Mouse (Mus musculus): ENCODE results near the gene Cryge.
A peak's percentile ranks its signal among the peaks of the same experiment; 100 is the strongest.
"Not testable (repeated sequence)": the region's sequence is repeated elsewhere in the genome, so short reads cannot be mapped to it uniquely, and the experiment has no call there.

Cryge gene

DNA sequence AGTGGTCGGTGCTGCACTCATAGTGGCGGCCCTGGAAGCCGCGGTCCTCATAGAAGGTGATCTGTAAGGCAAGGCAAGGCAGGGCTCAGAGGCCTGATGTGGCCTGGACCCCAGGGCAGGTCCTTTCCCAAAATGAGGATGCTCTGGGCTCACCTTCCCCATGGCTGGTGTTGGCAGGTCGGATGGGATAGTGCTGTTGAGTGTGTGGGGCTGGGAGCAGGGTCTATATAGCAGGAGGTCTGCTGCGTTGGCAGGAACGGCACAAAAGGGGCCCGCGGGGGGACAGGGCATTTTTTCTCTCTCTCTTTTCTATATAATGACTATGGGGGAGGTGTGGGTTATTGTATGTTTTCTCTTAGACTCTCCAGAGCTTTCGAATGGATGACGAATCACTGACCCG lies at the start of gene Cryge:
TSS of gene Cryge (minus strand) at position 198 of the 400 bp plus-strand sequence.
- DNase-seq, result not testable (repeated sequence)

DNA sequence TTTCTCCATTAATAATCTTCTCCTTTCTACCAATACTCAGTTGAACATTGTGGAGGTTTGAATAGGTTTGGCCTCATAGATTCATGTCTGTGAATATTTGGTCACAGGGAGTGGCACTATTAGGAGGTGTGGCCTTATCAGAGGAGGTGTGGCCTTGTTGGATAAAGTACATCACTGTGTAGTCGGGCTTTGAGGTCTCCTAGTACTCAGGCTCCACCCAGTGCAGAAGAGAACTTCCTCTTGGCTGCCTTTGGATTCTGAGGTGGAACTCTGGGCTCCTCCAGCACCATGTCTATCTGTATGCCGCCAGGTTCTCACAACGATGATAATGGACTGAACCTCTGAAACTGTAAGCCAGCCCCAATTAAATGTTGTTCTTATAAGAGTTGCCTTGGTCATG lies 46.0 kb upstream of the Cryge start:
- no peak for DNase-seq

DNA sequence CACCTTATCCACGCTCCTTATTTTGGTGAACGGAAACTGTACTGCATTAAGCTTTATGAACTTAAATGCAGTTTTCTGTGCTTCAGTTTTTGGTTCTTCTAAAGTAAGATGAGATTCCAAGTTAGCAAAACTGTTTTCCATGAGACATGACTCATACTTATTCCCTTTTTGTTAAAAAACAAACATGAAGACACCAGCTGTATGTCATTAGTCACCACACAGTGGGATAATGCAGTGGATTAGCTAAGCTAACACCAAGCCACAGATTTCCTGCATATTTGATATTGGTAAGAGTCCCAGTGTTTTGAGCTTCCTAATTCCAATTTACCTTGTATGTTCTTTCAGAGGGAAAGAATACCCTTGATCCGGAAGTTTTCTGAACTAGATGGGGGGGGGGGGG lies 40.6 kb upstream of the Cryge start:
- no peak for DNase-seq

DNA sequence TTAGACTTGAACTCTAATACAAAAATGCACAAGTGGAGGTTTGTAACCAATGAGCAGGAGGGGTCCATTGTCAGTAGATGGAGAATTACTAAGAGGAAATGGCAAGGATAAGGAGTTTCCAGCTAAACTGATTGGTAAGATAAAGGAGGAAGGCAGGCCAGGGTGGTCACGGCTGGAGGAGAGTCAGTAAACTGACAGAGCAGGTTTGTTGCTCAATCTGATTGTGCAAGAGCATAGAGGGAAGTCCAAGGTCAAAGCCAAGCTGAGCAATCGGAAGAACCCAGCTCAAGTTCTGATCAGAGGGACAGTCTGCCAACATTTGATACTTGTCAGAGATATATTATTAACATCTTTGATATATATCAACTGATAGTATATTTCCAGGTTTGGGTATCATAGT lies 39.4 kb upstream of the Cryge start:
- DNase-seq, result peak; percentile 64 to 81

DNA sequence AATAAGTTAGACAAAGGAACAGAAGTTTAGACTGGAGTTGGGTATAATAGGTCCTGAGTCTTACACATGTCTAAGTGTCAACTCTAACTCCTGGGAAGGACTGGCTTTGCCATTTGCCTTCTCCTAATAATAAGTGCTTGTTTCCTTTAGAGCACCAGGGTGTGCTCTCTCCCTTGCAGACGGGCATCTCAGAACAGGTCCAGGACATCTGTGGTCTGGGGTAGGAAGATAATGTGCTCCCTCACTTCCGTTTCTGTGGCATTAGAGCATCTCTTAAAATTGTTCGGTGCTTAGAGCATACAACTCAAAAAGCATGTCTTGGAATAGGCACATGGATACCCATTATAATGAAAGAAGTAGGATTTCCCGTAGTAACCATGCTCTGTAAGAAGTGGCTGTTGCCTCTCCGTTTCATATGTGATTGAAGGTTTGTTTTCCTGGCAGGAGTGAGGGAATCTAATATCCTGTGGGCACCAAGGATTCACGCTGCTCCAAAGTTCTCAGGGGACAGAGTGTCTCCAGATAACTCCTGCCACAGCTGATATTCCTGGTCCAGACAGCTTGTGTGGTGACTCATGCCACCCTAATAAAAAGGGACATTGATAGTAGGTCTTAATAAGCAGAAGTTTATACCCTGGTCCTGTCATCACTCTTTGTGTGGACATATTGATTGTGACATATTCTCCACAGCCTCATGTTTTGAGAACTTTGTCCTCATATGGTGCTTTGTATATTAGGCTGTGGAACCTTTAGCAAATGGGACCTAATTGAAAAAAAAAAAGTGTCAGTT lies 37.8 kb upstream of the Cryge start:
- no peak for DNase-seq

DNA sequence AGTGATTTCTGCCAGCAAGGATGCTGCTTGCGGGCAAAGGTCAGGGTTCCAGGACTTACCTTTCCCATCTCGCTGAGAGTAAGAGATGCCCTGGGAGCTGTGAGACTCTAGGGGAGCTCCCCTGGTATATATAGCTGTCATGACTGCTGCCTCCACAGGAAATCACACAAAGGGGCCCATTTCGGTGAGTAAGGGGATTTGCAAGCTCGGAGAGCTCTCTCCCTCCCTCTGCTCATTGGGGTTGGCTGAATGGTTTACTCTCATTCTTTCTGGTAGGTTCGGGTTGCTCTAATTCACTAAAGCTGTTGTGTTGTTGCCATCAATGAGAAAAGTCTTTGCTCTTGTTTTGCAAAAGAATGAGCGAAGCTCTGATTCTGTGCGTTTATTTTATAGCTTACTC lies 31.2 kb upstream of the Cryge start, which contains the start of gene Crygb:
TSS of gene Crygb (minus strand) at position 101 of the 400 bp plus-strand sequence.
- no peak for DNase-seq

DNA sequence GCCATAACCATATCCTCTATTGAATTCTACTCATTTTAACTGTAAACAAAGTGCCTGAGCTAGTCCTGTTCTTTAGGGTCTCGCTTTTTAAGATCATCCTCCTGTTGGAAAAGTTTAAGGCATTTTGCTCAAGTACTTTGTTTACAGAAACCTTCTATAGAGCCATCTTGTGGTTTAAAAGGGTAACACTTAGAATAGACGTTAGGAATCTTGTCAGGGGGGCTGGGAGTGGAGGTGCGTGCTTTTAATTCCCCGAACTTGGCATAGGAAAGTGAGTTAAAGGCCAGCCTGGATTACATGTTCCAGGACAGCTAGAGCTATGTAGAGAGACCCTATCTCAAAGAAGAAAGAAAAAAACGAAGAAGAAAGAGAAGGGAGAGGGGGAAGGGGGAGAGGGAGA lies 24.7 kb upstream of the Cryge start:
- no peak for DNase-seq

DNA sequence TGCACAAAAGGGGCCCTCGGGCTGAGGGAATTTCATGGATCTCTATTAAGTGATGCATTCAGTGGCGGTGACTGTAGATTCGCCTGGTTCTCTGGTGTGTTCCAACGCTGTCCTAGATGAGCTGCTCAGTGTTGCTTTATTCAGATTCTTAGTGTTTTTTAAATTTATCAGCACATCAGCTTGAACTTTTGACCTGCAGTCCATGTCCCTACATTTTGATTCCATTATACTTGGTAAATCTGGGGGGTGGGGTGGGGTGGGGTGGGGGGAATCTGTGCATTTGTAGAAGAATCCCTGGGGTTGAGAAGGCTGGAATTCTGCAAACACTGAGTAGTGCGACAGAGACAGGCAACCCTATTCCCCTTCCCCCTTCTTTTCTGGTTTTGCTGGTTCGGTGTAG lies 22.6 kb upstream of the Cryge start, which contains the start of gene Crygc:
TSS of gene Crygc (minus strand) at position 101 of the 400 bp plus-strand sequence.
- no peak for DNase-seq

DNA sequence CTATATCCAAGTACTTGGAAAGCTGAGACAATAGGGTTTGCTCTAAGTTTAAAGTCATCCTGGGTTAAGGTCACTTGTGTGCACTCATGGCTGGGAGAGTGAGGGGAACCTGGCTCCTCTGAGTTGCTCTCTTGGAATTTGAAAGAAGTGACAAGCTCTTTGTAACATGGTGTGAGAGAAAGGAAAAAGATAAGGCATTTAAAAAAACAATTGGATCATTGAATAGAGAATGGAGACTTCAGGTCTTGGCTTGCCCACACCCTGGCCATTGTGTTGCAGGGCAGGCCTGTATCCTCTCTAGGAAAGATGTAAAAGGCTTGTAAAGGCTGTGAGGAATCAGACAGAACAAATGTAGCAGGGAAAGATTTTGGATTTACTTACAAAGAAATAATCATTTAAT lies 16.9 kb upstream of the Cryge start:
- DNase-seq, result no peak

DNA sequence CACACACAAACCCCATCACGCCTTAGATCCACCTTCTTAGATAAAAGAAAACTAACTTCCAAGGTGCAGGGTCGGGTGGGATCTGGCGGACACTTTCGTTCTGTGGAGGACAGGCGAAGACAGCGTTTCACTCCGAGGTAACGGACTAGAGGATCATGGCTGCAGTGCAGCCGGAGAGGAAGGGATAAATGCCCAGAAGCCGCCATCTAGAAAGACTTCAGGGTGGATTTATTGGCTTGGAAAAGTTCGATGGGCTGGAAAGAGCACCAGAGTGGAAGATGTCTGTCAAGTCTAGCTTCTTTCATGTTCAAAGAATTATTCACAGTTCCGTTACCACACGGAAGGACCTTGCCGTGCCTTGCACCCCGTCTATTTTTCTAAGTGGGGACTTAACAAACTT lies 13.3 kb upstream of the Cryge start:
- DNase-seq, result no peak

DNA sequence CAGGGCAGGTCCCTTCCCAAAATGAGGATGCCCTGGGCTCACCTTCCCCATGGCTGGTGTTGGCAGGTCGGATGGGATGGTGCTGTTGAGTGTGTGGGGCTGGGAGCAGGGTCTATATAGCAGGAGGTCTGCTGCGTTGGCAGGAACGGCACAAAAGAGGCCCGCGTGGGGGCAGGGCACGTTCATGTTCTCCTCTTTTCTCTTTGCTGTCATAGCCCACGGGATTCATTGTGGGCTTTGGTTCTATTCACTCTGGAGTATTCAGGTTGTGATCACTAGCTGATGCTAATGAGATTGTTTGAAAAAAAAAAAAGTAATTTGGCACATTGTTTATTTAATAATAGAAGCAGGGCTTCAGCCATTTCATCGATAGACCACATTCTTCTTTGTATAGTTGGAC lies 12.4 kb upstream of the Cryge start, which contains the start of gene Crygd:
TSS of gene Crygd (minus strand) at position 101 of the 400 bp plus-strand sequence.
- DNase-seq, result no peak

DNA sequence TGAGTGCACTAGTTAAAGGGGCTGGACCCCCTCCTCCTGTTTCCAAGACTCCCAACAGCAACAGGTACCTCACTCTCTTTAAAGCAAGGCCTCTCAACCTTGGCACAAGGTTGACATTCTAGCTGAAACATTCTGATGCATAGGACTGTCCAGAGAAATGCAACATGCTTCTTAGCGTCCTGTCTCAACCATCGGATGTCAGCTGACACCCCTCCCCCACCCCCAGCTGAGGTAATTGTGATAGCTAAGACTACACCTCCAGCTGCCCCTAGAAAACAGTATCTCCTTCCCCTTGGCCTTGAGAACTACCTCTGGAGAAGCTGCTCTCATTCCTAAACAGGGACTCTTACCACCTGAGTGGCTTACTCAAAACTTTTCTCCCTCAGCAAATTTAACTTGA lies 1.2 kb upstream of the Cryge start:
- DNase-seq, result no peak

DNA sequence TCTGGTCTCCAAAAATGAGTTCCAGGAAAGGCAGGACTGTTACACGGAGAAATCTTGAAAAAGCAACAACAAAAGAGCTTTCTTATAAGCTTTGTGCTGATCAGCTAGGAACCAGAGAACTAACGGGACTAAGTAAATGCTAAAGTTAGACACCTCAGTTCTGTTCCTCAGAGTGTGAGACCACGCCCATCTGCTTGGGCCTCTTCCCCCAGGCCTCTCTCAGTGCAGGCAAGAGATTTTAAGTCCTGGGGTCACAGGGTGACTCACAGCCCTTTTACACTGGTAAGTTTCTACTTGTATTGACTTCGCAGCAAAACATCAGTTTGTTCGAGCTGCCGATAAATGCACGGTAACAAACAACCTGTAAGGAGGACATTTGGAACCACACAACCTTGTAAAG lies 747 bp upstream of the Cryge start:
- no peak for DNase-seq

DNA sequence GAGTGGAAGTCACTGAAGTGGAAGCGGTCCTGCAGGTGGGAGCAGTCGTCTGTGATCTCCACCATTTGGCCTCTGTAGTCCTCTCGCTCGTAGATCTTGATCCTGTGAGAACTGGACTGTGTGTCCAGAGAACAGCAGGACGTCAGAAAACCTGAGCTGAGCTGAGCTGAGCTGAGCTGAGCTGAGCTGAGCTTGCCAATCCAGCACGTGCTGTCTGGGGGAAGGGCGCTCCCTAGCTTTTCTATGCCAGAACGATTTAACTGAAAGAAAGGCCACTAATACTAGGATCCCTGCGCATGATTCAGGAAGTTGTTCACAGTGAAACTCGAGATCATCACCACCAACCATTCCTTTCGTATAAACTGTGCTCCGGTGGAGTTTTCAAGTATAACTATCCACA lies 2.2 kb downstream of the Cryge start:
- DNase-seq, result peak in 1 of 2 experiments; percentile 7

DNA sequence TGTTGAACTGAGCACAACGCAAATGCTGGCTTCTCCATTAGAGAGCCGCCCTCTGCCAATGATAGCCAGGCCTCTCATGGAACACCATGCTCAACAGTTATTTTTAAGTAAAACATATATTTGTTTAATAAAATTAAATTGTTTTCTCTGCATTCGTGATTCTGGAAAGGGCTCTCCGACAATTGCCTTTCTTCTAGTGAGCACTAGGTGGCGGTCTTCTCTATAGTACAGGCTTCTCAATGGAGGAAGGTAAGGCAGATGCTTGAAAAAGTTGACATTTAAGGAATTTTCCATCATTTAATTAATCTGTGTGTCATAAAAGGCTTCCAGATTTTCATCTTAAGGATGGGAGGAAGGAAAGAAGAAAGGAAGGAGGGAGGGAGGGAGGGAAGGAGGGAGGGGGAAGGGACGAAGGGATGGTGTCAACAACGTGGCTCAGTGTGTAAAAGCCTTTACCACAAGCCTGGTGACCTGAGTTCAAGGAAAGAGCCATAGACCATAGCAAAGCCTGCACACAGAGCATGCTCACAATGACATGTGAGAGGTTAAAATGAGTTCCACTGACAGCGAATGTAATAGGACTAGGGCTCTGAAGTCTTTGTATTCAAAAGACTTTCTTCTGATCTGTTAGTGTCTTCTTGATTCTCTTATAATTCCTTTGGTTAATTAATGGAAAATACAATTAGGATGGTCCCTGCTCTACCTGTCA lies 4.4 kb downstream of the Cryge start:
- DNase-seq, result peak; percentile 6 to 16

DNA sequence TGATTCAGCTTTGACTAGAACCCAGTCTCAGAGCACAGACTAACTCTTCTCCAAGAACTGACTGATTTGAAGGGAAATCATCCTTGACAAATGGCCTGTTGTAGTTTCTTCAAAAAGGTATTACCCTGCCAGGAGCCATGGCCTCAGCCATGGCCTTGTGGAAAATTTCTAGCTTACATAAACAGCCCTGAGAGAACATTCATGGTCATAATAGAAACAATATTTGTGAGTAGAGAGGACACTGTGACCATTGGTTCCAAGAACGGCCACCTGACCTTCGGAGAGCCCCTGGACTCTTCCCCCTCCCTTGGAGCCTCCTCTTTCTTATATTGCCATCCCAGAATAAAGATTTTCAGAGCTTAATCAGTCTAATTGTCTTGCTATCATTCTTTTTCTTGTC lies 7.5 kb downstream of the Cryge start:
- no peak for DNase-seq

DNA sequence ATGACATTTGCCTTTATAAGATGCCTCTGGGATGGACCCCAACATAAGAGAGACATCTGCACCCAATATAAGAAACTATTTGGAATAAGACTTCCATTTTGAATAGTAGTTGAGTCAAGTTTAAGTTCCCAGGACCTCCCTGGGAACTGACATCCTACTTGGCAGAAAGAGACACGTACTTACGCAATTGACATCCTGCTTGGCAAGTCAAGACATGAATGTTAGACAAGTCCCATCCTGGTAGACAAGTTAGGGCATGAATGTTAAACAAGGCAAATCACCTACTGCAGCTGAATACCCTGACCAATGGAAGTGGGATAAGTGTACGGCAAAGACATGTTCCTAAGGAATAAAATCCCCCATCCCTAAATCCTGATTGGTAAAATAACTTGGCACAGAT lies 9.1 kb downstream of the Cryge start:
- peak in 1 of 2 experiments; percentile 10 for DNase-seq

DNA sequence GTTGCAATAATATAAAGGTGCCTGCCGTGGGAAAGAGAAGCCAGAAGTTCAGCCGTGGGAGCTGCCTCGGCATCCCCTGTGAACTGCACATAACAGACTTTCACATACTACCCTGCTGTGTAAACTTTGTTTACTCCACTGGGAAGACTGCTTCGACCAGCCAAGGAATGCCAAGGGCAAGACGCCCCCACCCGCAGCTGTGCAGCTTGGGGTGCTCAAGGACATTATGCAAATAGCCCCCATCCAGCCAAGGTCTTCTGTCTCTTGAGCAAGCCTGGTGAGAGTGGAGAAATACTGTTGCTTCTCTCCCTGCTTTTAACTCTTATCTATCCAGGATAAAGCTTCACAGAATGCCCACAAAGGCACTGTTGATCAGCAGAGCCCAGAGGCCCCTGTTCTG lies 10.1 kb downstream of the Cryge start:
- DNase-seq, result peak in 1 of 2 experiments; percentile 15

DNA sequence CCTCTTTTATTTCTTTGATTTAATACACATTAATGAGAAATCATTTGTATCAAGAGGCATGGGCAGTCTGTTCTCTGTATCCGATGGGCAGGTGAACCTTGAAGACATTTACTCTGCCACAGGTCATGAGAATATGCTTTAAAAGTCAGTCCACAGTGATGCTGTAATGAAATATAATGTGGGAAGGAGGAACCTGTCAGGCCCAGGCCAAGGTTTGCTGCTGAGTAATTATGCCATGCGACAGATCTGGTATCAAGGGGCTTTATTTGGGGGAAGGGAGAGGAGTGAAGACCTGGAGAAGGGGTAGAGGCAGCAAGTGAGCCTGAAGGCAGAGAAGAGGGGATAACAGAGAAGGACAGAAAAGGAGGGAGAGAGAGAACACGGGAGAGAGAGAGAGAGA lies 11.3 kb downstream of the Cryge start:
- no peak for DNase-seq

DNA sequence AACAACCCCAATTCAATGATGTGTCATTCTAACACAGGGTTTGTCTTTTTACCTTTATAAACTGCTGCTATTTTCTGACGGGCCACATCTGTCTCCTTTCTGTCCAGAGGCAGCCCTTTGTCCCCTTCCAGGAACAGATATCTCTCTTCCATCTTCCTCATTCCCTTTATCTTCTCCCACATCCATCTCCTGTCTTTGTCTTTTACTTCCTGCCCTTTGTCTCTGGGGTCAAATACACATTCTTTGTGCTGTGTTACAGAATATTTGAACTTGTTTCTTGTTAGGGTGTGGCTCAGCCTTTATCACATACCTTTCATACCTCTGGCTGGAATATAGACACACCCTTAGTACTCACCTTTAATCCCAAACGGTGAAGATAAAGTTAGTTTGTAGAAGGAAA lies 13.4 kb downstream of the Cryge start:
- DNase-seq, result no peak

DNA sequence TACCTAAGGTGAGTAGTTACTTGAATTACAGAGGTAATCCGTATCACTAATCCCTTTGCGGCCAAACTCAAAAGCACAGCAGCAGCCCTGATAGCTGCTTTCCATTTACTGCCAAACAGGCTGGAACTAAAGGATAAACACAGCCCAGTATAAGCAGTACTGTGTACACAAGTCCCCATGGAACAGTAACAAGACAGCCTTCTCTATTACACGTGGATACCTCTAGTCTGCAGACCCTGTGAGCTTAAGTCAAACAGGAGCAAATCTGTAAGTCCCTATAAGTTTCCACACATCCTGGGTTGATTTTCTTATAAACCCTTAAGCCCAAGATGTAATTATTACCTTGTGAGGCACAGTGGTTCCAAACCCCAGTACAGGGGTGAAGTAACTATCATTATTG lies 15.4 kb downstream of the Cryge start:
- no peak for DNase-seq

DNA sequence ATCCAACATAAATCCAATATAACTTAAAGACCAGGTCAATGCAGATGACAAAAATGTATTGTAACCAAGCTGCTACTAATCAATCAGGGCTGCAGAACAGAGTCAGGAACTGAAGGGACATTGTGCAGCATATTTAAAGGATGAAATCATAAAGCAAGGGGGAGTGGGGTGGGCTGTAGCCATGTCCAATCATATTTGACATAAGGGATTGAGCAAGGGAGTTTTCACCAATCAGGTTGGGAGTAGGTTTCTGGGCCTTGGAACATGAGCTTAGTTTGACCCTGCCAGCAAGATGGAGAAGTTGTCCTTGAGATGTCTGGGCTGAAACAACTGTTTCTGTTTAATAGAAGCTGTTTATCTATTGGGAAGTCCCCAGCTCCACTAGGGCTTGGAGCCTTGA lies 18.3 kb downstream of the Cryge start, which contains the start of gene Akr1cl:
TSS of gene Akr1cl (minus strand) at position 119 of the 400 bp plus-strand sequence.
- no peak for DNase-seq

DNA sequence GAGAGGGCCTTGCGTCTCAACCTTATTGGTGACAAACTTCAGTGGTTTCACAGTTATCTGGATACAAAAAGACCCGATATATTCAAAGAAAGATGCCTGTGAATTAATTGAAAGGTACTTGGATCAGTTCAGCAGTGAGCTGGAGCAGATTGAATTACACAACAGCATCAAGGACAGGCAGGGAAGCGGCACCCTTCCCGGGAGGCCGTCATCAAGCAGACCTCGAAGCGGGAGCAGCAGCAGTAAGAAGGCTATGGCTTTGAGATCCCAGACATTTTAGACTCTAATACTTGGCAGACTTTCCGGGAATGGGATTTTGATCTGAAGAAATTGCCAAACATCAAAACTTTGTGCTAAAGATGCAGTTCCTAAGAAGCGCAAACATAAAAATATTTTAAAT lies 22.7 kb downstream of the Cryge start:
- no peak for DNase-seq

DNA sequence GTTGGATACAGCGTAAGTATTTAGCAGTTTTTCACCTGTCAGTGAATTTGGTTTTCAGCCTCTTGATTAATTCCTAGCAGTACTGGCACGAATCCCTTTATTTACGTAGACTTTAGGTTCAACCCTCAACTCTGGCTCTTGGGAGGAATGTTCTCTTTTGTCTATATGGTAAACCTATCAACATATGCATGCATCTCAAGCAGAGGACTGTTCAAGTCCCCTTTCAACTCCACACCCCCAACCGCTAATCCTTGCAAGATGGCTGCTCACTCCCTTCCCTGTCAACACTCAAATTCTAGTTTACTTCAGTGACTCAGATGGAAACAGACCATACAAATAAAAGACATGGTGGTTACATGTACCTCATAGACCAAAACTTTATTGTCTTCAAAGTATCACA lies 38.2 kb downstream of the Cryge start:
- no peak for DNase-seq
